Mouse (Mus musculus): Measurements from ENCODE around the gene Ank3. TPM values are rescaled to one million over a fixed set of nuclear protein-coding genes. Genes with fewer than 3 reads are reported as not detected.

The Ank3 gene
- polyA plus RNA-seq, 1 experiment from 2014 or later, result 21.6 TPM

GRCm38 (mm10) chr10:69533505-69534388 is 135.2 kb downstream of the Ank3 start:
- no peak for TF ChIP-seq CTCF (IDR thresholded peaks at IDR 0.05; ENCODE audit: low read depth)
- Histone ChIP-seq H3K4me1 (replicated peaks; ENCODE audit: control insufficient read depth, insufficient read depth, low read length) (no peaks in the 10 kb centered on the region), H3K9me3 (ENCODE audit: control insufficient read depth) (no peaks in the 10 kb centered on the region), H3K27ac (ENCODE audit: low read depth, low read length) (no peak overlapping the region), H3K9ac (ENCODE audit: low read depth, low read length) (peak overlapping the region; percentile 1; the same call in 1 of the 2 replicates), H3K4me2 (replicated peaks; ENCODE audit: low read depth) (peak overlapping the region; percentile 66), H3K36me3 (ENCODE audit: control insufficient read depth, insufficient read depth) (no peaks in the 10 kb centered on the region), H3K4me3 (ENCODE audit: low read depth, low read length) (peak overlapping the region; percentile 35), H3K27me3 (replicated peaks; ENCODE audit: control insufficient read depth, insufficient read depth, low read length) (no peaks in the 10 kb centered on the region)
- WGBS, result 2% methylated on average over 22 of the region's 22 CpGs
- ATAC-seq, result peak; percentile 86

DNA sequence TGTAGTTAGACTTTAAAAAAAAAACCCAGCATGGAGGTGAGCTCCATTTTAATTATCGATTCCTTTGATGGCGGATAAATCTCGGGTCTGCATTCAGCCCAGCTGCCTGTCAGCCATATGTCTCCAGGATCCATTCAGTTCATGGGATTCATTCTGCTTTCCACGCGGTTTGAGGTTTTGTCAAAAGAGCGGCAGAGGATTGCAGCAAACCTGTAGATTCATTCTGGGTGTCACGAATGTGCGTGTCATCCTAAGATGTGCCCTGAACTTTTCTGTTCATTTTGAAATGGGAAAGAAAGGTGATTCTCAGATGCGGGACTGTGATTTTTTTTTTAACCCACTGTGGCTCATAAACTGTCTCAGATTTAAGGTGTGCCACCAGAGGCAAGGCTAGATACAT is 136.1 kb downstream of the Ank3 start:
- WGBS, result 60% methylated on average over 9 of the region's 9 CpGs

GRCm38 (mm10) chr10:69535123-69535930 is 136.8 kb downstream of the Ank3 start:
- 45% methylated on average over 15 of the region's 15 CpGs for WGBS
- no peaks in the 10 kb centered on the region for H3K9me3 ChIP-seq (ENCODE audit: control insufficient read depth)
- no peak for TF ChIP-seq CTCF (IDR thresholded peaks at IDR 0.05; ENCODE audit: low read depth)
- ATAC-seq, result no peak
- H3K27me3 ChIP-seq (replicated peaks; ENCODE audit: control insufficient read depth, insufficient read depth, low read length), result no peaks in the 10 kb centered on the region
- H3K9ac ChIP-seq (ENCODE audit: low read depth, low read length), result no peak overlapping the region
- no peaks in the 10 kb centered on the region for H3K36me3 ChIP-seq (ENCODE audit: control insufficient read depth, insufficient read depth)
- no peak overlapping the region for H3K27ac ChIP-seq (ENCODE audit: low read depth, low read length)
- peak overlapping the region; percentile 66; the same call in 1 of the 2 replicates for H3K4me2 ChIP-seq (replicated peaks; ENCODE audit: low read depth)
- peak overlapping the region; percentile 35; the same call in 1 of the 2 replicates for H3K4me3 ChIP-seq (ENCODE audit: low read depth, low read length)
- no peaks in the 10 kb centered on the region for H3K4me1 ChIP-seq (replicated peaks; ENCODE audit: control insufficient read depth, insufficient read depth, low read length)

More for the DNA sequence above, 136.1 kb downstream of the Ank3 start:
- Histone ChIP-seq H3K27ac (ENCODE audit: low read depth, low read length) (no peak overlapping the region), H3K4me3 (ENCODE audit: low read depth, low read length) (peak overlapping the region; percentile 35), H3K4me1 (replicated peaks; ENCODE audit: control insufficient read depth, insufficient read depth, low read length) (no peaks in the 10 kb centered on the region), H3K9ac (ENCODE audit: low read depth, low read length) (no peak overlapping the region), H3K4me2 (replicated peaks; ENCODE audit: low read depth) (peak overlapping the region; percentile 66), H3K27me3 (replicated peaks; ENCODE audit: control insufficient read depth, insufficient read depth, low read length) (no peaks in the 10 kb centered on the region), H3K36me3 (ENCODE audit: control insufficient read depth, insufficient read depth) (no peaks in the 10 kb centered on the region), H3K9me3 (ENCODE audit: control insufficient read depth) (no peaks in the 10 kb centered on the region)
- TF ChIP-seq CTCF (IDR thresholded peaks at IDR 0.05; ENCODE audit: low read depth), result no peak
- ATAC-seq, result no peak

DNA sequence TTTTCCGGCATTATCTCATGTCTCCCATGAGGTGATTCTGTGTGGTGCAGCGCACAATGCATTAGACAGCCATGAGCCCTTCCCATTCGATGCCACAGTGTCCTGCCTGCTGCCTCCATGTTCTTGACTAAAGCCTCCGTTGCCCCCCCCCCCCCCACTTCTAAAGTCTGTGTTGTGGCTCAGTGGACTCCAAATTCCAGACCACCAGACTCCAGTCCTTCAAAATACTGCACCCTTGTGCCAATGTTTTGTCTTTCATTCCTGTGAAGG is 137.3 kb downstream of the Ank3 start:
- 64% methylated on average over 4 of the region's 4 CpGs for WGBS
- no peak for TF ChIP-seq CTCF (IDR thresholded peaks at IDR 0.05; ENCODE audit: low read depth)
- Histone ChIP-seq H3K36me3 (ENCODE audit: control insufficient read depth, insufficient read depth) (no peaks in the 10 kb centered on the region), H3K4me1 (replicated peaks; ENCODE audit: control insufficient read depth, insufficient read depth, low read length) (no peaks in the 10 kb centered on the region), H3K9ac (ENCODE audit: low read depth, low read length) (no peak overlapping the region), H3K4me2 (replicated peaks; ENCODE audit: low read depth) (no peak overlapping the region; the same call in 1 of the 2 replicates), H3K9me3 (ENCODE audit: control insufficient read depth) (no peaks in the 10 kb centered on the region), H3K4me3 (ENCODE audit: low read depth, low read length) (no peak overlapping the region), H3K27me3 (replicated peaks; ENCODE audit: control insufficient read depth, insufficient read depth, low read length) (no peaks in the 10 kb centered on the region), H3K27ac (ENCODE audit: low read depth, low read length) (no peak overlapping the region)
- no peak for ATAC-seq

DNA sequence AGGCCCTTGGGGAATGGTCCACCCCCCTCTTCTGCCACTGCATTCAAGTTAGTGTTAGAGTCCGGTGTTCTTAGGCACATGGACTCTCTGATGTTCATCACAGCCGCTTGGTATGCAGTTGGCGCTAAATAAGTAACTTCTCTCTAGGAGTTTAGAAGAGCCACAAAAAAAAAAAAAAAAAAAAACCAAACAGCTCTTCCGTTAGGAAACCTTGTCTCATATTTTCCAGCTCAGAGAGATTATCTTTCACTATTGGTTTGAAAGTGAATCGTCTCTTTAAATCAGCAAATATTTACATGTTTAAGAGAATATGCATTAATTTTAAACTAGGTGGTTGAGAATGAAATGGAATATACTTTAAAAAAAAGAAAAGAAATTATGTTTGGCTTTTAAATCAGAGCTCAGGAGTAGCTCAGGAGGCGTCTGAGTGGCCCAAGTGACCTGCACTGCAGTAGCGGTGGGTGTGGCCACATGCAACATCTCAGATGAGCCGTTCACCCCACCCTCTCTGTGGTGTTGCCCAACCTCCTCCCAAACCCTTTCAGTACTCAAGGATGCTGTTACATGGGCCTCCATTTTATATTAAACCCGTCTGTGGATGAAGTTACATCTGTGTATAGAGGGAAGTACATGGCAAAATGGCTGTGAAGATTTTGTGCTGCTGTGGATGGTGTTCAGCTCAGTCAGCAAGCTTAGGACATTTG is 138.0 kb downstream of the Ank3 start:
- Histone ChIP-seq H3K27ac (ENCODE audit: low read depth, low read length) (no peak overlapping the region), H3K36me3 (ENCODE audit: control insufficient read depth, insufficient read depth) (no peaks in the 10 kb centered on the region), H3K4me3 (ENCODE audit: low read depth, low read length) (no peak overlapping the region), H3K9me3 (ENCODE audit: control insufficient read depth) (no peaks in the 10 kb centered on the region), H3K27me3 (replicated peaks; ENCODE audit: control insufficient read depth, insufficient read depth, low read length) (no peaks in the 10 kb centered on the region), H3K4me2 (replicated peaks; ENCODE audit: low read depth) (no peak overlapping the region), H3K9ac (ENCODE audit: low read depth, low read length) (no peak overlapping the region), H3K4me1 (replicated peaks; ENCODE audit: control insufficient read depth, insufficient read depth, low read length) (no peaks in the 10 kb centered on the region)
- no peak for TF ChIP-seq CTCF (IDR thresholded peaks at IDR 0.05; ENCODE audit: low read depth)
- ATAC-seq, result no peak
- WGBS, result 65% methylated on average over 9 of the region's 9 CpGs

DNA sequence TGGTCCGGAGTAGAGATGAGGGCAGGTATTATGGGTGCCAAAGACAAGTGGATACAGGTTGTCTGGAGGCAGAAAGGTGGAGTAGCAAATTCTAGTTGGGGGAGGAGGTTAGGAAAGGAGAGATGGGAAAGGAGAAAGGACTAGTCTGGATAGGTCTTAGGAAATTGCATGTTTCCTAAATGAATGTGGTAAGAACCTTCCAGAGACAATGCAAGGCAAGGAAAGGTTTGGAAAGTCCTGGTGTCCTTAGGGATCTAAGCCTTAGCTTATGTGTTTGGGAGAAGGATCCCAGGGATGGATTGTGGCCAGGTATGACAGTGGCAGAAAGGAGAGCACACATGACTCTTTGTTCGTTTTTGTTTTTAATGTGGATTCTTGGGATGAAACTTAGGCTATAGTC is 139.7 kb downstream of the Ank3 start:
- Histone ChIP-seq H3K27me3 (replicated peaks; ENCODE audit: control insufficient read depth, insufficient read depth, low read length) (no peaks in the 10 kb centered on the region), H3K4me3 (ENCODE audit: low read depth, low read length) (no peak overlapping the region), H3K9ac (ENCODE audit: low read depth, low read length) (no peak overlapping the region), H3K36me3 (ENCODE audit: control insufficient read depth, insufficient read depth) (no peaks in the 10 kb centered on the region), H3K9me3 (ENCODE audit: control insufficient read depth) (no peaks in the 10 kb centered on the region), H3K4me2 (replicated peaks; ENCODE audit: low read depth) (no peak overlapping the region), H3K4me1 (replicated peaks; ENCODE audit: control insufficient read depth, insufficient read depth, low read length) (no peaks in the 10 kb centered on the region), H3K27ac (ENCODE audit: low read depth, low read length) (no peak overlapping the region)
- TF ChIP-seq CTCF (IDR thresholded peaks at IDR 0.05; ENCODE audit: low read depth), result no peak
- no peak for ATAC-seq
- WGBS, result 96% methylated on average over 2 of the region's 2 CpGs

Measured in intestine, postnatal 0 days (tissue).